Mouse (Mus musculus): ENCODE measurements around the gene Thrb.

GRCm38 (mm10) chr14:17659031-17659430, 1.0 kb upstream of the Thrb start:
- TF ChIP-seq CTCF (IDR thresholded peaks at IDR 0.05; ENCODE audit: low read depth, low read length) (no peak), POLR2A (IDR thresholded peaks at IDR 0.05; ENCODE audit: borderline replicate concordance, low read depth, low read length) (no peak)
